Mouse (Mus musculus) testis, adult 2 months (tissue): ENCODE results near the gene Foxd4.

ENCODE experiments used
- CTCF ChIP-seq: fragments of 200-500 bp; IDR thresholded peaks from 2 replicates; pipeline ENCODE4 v1.5.1; 2012; ENCODE audit warnings: low read depth, mild to moderate bottlenecking, inconsistent platforms, low read length, moderate library complexity; ENCODE audit not compliant: control insufficient read depth, insufficient read depth, insufficient replicate concordance
- POLR2A ChIP-seq: fragments of 200-500 bp; IDR thresholded peaks from 2 replicates; pipeline ENCODE4 v1.6.1; 2012; ENCODE audit warnings: low read depth, mild to moderate bottlenecking, inconsistent platforms, low read length, moderate library complexity; ENCODE audit not compliant: control insufficient read depth

DNA sequence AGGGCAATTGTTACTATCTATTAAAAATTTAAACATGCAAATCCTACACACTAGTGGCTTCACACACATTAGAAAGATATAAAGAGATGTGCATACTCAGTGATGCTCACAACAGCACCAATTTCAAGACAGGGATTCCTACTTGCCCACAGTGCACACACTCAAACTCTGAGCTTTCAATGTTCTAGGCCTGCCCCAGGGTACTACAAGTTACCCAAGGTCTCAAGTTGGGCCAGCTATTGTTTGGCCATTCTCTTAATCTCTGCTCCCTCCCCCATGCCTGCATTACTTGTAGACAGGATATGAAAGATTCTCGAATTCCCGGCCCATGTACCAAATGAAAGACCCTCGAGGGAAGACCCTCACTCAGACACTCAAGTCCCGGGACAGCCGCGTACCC lies 6.7 kb upstream of the Foxd4 start:
- no peak for TF ChIP-seq POLR2A
- no peak for TF ChIP-seq CTCF
